Mouse (Mus musculus) ES-Bruce4 (cell line): ENCODE measurements at regions not wholly inside any gene's neighbourhood (a gene's known extent, or its start where the extent isn't known, plus 50 kb on each side); places are given as distances from the start of the nearest gene placed in this dataset.

ENCODE experiments used
- H3K27ac ChIP-seq: 2 replicates; pipeline ENCODE4 v1.5.1; 2012; ENCODE audit warnings: low read length, inconsistent platforms; ENCODE audit not compliant: insufficient read depth
- H3K27me3 ChIP-seq: 2 replicates; pipeline ENCODE4 v1.6.1; 2012; ENCODE audit warnings: mild to moderate bottlenecking, low read length, inconsistent platforms; ENCODE audit not compliant: control insufficient read depth, poor library complexity, insufficient read depth, severe bottlenecking
- H3K36me3 ChIP-seq: 2 replicates; pipeline ENCODE4 v1.6.1; 2012; ENCODE audit warnings: inconsistent platforms, mild to moderate bottlenecking, low read length, moderate library complexity; ENCODE audit not compliant: control insufficient read depth, poor library complexity, insufficient read depth, severe bottlenecking
- H3K4me1 ChIP-seq: one replicate; pipeline ENCODE4 v1.8.1; 2011; ENCODE audit warnings: low read length; ENCODE audit not compliant: control insufficient read depth, insufficient read depth
- H3K4me3 ChIP-seq: 2 replicates; pipeline ENCODE4 v1.5.1; 2011; ENCODE audit warnings: low read depth, mild to moderate bottlenecking, low read length
- H3K9ac ChIP-seq: 2 replicates; pipeline ENCODE4 v1.6.1; 2012; ENCODE audit warnings: low read depth, mild to moderate bottlenecking, inconsistent platforms; ENCODE audit not compliant: poor library complexity, severe bottlenecking
- H3K9me3 ChIP-seq: replicated peaks from 2 replicates; pipeline ENCODE4 v1.6.1; 2012; ENCODE audit warnings: mild to moderate bottlenecking, low read length, inconsistent platforms; ENCODE audit not compliant: control insufficient read depth, poor library complexity, insufficient read depth, severe bottlenecking
- CTCF ChIP-seq: IDR thresholded peaks from one replicate; pipeline ENCODE4 v1.8.1; 2011; ENCODE audit warnings: low read depth, low read length
- EP300 ChIP-seq: IDR thresholded peaks from 2 replicates; pipeline ENCODE4 v1.6.1; 2011; ENCODE audit warnings: low read depth, low read length; ENCODE audit not compliant: insufficient read depth
- POLR2A ChIP-seq: IDR thresholded peaks from one replicate; pipeline ENCODE4 v1.8.1; 2011; ENCODE audit warnings: low read length; ENCODE audit not compliant: insufficient read depth

DNA sequence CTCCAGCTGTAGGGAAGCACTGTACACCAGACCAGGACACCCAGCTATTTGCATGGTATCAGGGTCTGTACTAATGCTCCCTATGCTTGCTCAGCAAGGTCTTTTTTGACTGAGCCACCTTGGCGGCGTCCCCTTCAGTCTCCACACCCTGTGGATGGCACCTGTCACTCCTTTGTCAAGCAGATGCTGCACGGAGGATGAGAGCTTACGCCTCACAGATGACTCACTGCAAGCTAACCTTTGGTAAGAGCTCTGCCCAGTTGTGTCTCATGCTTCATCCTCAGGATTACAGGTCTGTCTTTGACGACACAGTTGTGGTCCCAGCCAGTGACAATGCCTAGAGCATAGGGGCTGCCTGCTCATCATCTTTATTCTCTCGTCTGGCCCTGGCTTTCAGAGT is 124.4 kb downstream of the Zfp706 start:
- Histone ChIP-seq H3K27ac (no peak overlapping the region), H3K9ac (no peak overlapping the region), H3K27me3 (no peaks in the 10 kb centered on the region), H3K4me3 (no peak overlapping the region), H3K9me3 (no peaks in the 10 kb centered on the region), H3K4me1 (peaks cover 3% of the 10 kb centered on the region), H3K36me3 (no peaks in the 10 kb centered on the region)
- TF ChIP-seq EP300 (no peak), CTCF (no peak), POLR2A (no peak)

DNA sequence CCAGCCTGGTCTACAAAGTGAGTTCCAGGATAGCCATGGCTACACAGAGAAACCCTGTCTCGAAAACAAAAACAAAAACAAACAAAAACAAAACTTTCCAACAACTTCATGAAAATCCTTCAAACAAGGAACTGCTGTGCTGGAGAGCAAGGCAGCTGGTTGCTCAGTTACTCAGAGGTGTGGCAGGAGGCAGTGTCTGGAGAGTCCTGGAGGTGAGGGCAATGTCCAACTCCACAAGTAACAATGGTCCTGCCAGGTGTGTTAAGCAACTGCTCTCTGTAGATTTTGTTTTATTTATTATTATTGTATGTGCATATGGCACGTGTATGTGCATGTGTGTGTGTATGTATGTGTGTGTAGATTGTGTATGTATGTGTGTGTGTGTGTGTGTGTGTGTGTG is 126.0 kb downstream of the Zfp706 start:
- TF ChIP-seq CTCF (no peak), EP300 (no peak), POLR2A (no peak)
- Histone ChIP-seq H3K4me1 (peaks cover 5% of the 10 kb centered on the region), H3K36me3 (no peaks in the 10 kb centered on the region), H3K27me3 (no peaks in the 10 kb centered on the region), H3K9me3 (no peaks in the 10 kb centered on the region), H3K9ac (no peak overlapping the region), H3K4me3 (no peak overlapping the region), H3K27ac (no peak overlapping the region)

DNA sequence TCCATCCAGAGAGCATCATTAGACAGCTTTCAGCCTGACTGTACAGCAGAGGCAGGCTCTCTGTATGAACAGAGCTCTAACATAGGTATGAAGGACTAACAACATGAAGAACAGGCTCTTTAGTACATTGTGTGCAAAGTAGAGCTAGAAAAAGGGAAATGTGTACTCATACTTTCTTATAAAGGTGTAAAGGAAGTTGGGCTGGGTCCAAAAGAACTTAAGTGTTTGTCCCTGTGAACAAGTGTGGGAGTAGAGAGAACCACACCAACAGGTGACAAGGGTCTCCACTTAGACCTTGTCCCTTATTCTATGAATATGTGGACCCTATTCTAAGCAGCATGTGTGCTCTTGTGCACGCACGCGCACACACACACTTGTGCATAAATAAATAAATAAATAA is 127.0 kb downstream of the Zfp706 start:
- Histone ChIP-seq H3K4me3 (no peak overlapping the region), H3K9me3 (no peaks in the 10 kb centered on the region), H3K9ac (no peak overlapping the region), H3K27ac (no peak overlapping the region), H3K36me3 (no peaks in the 10 kb centered on the region), H3K4me1 (peaks cover 5% of the 10 kb centered on the region), H3K27me3 (no peaks in the 10 kb centered on the region)
- TF ChIP-seq EP300 (no peak), POLR2A (no peak), CTCF (no peak)

DNA sequence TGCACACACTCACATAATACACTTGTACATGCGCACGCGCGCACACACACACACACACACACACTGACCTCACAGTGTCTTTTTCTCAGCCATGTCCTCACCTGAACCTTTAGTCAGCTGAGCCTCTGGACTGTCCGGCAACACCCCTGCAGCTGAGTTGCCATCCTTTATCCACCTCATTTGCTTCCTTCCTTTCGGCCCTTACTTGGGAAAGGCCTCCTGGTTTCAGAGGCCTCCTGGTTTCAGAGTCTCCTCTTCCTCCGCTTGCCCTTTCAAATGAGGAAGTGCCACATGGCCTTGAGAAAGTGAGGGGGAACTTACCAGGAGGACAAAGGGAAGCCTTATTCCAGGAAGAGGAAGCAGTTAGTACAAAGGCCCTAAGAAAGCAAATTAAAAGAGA is 128.0 kb downstream of the Zfp706 start:
- no peak overlapping the region for H3K27ac ChIP-seq

DNA sequence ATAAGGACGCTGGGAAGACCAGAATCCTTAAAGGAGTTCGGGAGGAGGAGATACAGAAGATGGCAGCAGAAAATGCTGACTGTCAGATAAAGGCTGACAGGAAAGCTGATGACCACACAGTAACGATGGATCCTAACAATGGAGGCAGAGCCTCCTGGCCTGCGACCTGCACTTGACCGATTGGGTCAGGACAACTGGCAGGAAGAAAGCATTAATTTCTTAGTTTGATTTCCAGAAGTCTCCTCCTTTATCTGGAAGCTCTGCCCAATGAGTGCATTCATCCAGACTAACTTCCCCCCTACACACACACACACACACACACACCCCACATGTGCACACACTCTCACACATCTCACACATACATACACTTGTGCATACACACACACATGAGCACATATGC is 128.6 kb downstream of the Zfp706 start:
- no peak overlapping the region for H3K4me3 ChIP-seq
- H3K36me3 ChIP-seq, result no peaks in the 10 kb centered on the region
- H3K9ac ChIP-seq, result no peak overlapping the region
- H3K27me3 ChIP-seq, result no peaks in the 10 kb centered on the region
- no peaks in the 10 kb centered on the region for H3K9me3 ChIP-seq
- H3K4me1 ChIP-seq, result peaks cover 3% of the 10 kb centered on the region
- TF ChIP-seq EP300 (no peak), CTCF (no peak), POLR2A (no peak)
- H3K27ac ChIP-seq, result no peak overlapping the region

More for the DNA sequence above, 128.0 kb downstream of the Zfp706 start:
- TF ChIP-seq EP300 (no peak), POLR2A (no peak), CTCF (no peak)
- Histone ChIP-seq H3K9ac (no peak overlapping the region), H3K27me3 (no peaks in the 10 kb centered on the region), H3K9me3 (no peaks in the 10 kb centered on the region), H3K4me1 (peaks cover 3% of the 10 kb centered on the region), H3K4me3 (no peak overlapping the region), H3K36me3 (no peaks in the 10 kb centered on the region)

DNA sequence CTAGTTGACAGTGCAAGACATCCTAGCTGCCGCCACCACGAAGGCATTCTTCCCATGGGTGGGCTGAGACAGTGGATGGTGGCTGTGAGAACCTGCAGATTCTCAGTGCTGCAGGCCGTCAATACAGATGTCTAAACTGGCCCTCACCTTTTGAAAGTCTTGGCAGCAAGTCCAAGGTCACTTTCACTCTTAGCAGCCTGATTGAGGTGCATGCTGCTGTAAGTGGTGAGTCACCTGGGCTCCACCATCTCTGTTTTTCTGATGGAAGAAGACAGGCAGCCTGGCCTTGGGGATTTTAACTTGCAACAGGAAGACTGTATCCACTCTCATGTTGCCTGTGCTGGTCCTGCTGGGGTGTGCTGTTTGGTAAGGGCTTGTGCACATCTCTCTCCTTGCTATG is 129.3 kb downstream of the Zfp706 start:
- Histone ChIP-seq H3K9me3 (no peaks in the 10 kb centered on the region), H3K9ac (no peak overlapping the region), H3K27me3 (no peaks in the 10 kb centered on the region), H3K4me1 (peaks cover 3% of the 10 kb centered on the region), H3K36me3 (no peaks in the 10 kb centered on the region), H3K27ac (no peak overlapping the region), H3K4me3 (no peak overlapping the region)
- TF ChIP-seq POLR2A (no peak), EP300 (no peak), CTCF (no peak)
